Mouse (Mus musculus) heart, embryonic 15.5 days (tissue): Measurements from ENCODE around the gene Sirt4. TPM values are rescaled to one million over a fixed set of nuclear protein-coding genes. Genes with fewer than 3 reads are reported as not detected.
"Not testable (repeated sequence)": the region's sequence is repeated elsewhere in the genome, so short reads cannot be mapped to it uniquely, and the experiment has no call there.

Source experiments
- ATAC-seq: fragments of 200-750 bp; cut with Nextera tagmentation; replicated peaks from 2 replicates; pipeline ENCODE4 v1.8.0; 2017; ENCODE audit warnings: low read depth, moderate TSS enrichment; ENCODE audit not compliant: insufficient number of reproducible peaks, insufficient read depth, low FRiP score
- H3K27ac ChIP-seq: fragments of 300-500 bp; sonication (generic); 2 replicates; pipeline ENCODE4 v1.5.1; 2015; ENCODE audit warnings: mild to moderate bottlenecking, inconsistent platforms
- H3K27me3 ChIP-seq: fragments of 300-500 bp; sonication (generic); 2 replicates; pipeline ENCODE4 v1.6.1; 2015; ENCODE audit warnings: inconsistent platforms
- H3K36me3 ChIP-seq: fragments of 300-500 bp; sonication (generic); 2 replicates; pipeline ENCODE4 v1.6.1; 2015; ENCODE audit warnings: mild to moderate bottlenecking, inconsistent platforms
- H3K4me1 ChIP-seq: fragments of 300-500 bp; sonication (generic); replicated peaks from 2 replicates; pipeline ENCODE4 v1.6.1; 2015; ENCODE audit warnings: inconsistent platforms
- H3K4me2 ChIP-seq: fragments of 300-500 bp; sonication (generic); 2 replicates; pipeline ENCODE4 v1.6.1; 2015; ENCODE audit warnings: inconsistent platforms, mild to moderate bottlenecking, moderate library complexity
- H3K4me3 ChIP-seq: fragments of 300-500 bp; sonication (generic); 2 replicates; pipeline ENCODE4 v1.5.1; 2015; ENCODE audit warnings: mild to moderate bottlenecking, inconsistent platforms
- H3K9ac ChIP-seq: fragments of 300-500 bp; sonication (generic); 2 replicates; pipeline ENCODE4 v1.6.1; 2015; ENCODE audit warnings: mild to moderate bottlenecking, inconsistent platforms
- H3K9me3 ChIP-seq: fragments of 300-500 bp; sonication (generic); replicated peaks from 2 replicates; pipeline ENCODE4 v1.6.1; 2016; ENCODE audit warnings: inconsistent platforms
- WGBS: fragments of 180-500 bp; shearing (Covaris S2); methylation state at CpG from one replicate; pipeline ENCODE4 v1.1.7; 2015; ENCODE audit warnings: mixed read lengths; 5-methylcytosine and 5-hydroxymethylcytosine counted together
- polyA plus RNA-seq: library from polyadenylated mRNA; unstranded; fragments of >200 nt; fragmentation: Nextera tagmentation; extraction: Ambion mirVana; gene quantifications from 2 replicates; pipeline ENCODE4 v1.2.1, GENCODE M21; 2015

The Sirt4 gene
- polyA plus RNA-seq, 1 experiment from 2014 or later: 20.9 TPM

- H3K27ac ChIP-seq, H3K4me3 ChIP-seq, ATAC-seq, H3K36me3 ChIP-seq, H3K4me2 ChIP-seq, H3K27me3 ChIP-seq, H3K9me3 ChIP-seq, H3K9ac ChIP-seq: not testable (repeated sequence)
- H3K4me1 ChIP-seq: peaks cover 33% of the 10 kb centered on the region
- WGBS: 67% methylated on average over 4 of the region's 4 CpGs
Measured at GRCm38 (mm10) chr5:115505617-115506016, 21.1 kb upstream of the Sirt4 start.

DNA sequence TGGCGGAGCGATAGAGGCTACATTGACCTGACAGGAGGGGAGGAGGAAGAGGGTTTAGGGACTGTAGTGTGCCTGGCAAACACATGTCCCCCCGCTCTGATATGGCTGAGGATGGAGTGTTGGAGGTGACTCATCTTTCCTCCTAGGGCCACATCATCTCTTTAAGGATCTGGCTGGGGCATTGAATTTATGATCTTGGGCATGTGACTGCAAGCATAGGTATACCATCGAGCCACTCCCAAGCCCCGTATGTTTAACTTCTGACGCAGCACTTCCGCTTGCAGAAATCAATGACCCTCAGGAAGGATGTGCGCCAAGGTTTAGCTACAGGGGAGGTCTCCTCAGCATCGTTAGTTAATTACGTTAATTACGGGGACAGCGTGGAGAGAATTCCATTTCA is 18.5 kb upstream of the Sirt4 start:
- Histone ChIP-seq H3K9me3 (no peaks in the 10 kb centered on the region), H3K4me2 (no peak overlapping the region), H3K4me3 (no peak overlapping the region), H3K4me1 (peaks cover 10% of the 10 kb centered on the region), H3K9ac (no peak overlapping the region), H3K36me3 (no peaks in the 10 kb centered on the region), H3K27me3 (no peaks in the 10 kb centered on the region), H3K27ac (no peak overlapping the region)
- ATAC-seq: no peak
- 50% methylated on average over 12 of the region's 12 CpGs for whole genome bisulfite sequencing

GRCm38 (mm10) chr5:115500383-115500935 is 15.9 kb upstream of the Sirt4 start:
- no peaks in the 10 kb centered on the region for H3K27me3 ChIP-seq
- H3K9ac ChIP-seq: no peak overlapping the region
- H3K36me3 ChIP-seq: no peaks in the 10 kb centered on the region
- 72% methylated on average over 12 of the region's 12 CpGs for WGBS
- H3K4me1 ChIP-seq: no peaks in the 10 kb centered on the region
- ATAC-seq: no peak
- no peaks in the 10 kb centered on the region for H3K9me3 ChIP-seq
- no peak overlapping the region for H3K27ac ChIP-seq
- H3K4me3 ChIP-seq: no peak overlapping the region
- no peak overlapping the region for H3K4me2 ChIP-seq

DNA sequence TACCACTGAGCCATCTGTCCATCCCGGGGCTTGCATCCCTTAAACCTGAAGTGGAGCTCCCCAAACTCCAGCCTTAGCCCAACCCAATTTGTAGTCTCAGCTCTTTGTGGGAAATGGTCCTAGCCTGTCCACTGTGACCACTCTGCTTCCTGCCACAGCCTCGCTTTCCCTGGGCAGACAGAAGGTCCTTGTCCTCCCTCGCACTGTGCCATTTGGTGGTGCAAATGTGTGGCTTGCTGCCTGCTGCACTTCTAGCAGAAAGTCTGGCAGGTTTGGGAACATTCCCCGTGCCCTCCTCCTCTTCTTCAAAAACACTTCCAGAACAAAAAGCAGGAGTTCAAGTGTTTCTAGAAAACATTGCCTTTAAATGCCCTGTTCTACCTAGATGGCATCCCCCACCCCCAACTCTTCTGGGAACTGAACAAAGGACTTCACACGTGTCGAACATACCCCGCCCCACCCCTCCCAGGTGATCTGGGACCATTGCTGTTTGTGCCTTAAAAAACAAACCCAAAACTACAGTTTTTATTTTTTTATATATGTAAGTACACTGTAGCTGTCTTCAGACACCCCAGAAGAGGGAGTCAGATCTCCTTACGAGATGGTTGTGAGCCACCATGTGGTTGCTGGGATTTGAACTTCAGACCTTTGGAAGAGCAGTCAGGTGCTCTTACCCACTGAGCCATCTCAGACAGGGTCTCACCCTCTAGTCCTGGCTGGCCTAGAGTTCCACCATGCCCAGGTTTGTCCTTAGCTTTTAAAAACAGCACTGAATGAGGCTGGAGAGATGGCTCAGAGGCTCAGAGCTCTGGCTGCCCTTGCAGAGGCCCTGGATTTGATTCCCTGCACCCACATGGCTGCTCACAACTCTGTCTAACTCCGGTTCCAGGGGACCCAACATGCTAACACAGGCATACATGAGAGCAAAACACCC is 14.0 kb upstream of the Sirt4 start:
- no peak for ATAC-seq
- Histone ChIP-seq H3K27ac (no peak overlapping the region), H3K4me3 (no peak overlapping the region), H3K27me3 (no peaks in the 10 kb centered on the region), H3K9me3 (no peaks in the 10 kb centered on the region), H3K4me2 (no peak overlapping the region), H3K36me3 (no peaks in the 10 kb centered on the region), H3K4me1 (peaks cover 5% of the 10 kb centered on the region), H3K9ac (no peak overlapping the region)
- WGBS: 50% methylated on average over 9 of the region's 9 CpGs

DNA sequence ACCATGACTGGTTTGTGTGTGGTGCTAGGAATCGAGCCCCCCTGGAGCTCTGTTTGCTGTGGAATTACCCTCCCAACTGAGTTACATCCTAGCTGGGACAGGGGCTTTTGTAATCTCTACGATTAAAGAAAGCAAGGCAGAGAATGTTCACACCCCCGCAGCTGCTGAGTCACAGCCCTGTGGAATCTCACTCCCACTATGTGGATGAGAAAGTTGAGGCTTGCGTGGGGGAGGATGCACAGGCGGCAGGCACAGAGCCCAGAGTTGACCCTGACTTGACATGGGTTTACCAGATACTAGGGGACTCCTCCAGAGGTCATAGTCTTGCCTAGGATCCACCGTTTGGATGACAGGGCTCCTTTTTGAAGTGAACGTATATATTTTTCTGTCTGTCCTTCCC is 12.5 kb upstream of the Sirt4 start:
- no peak overlapping the region for H3K9ac ChIP-seq
- no peaks in the 10 kb centered on the region for H3K36me3 ChIP-seq
- WGBS: 62% methylated on average over 7 of the region's 7 CpGs
- ATAC-seq: no peak
- H3K9me3 ChIP-seq: no peaks in the 10 kb centered on the region
- no peak overlapping the region for H3K27ac ChIP-seq
- H3K4me2 ChIP-seq: no peak overlapping the region
- H3K4me1 ChIP-seq: peaks cover 17% of the 10 kb centered on the region
- H3K27me3 ChIP-seq: no peaks in the 10 kb centered on the region
- no peak overlapping the region for H3K4me3 ChIP-seq

GRCm38 (mm10) chr5:115495618-115496017 is 11.1 kb upstream of the Sirt4 start:
- not testable (repeated sequence) for H3K9ac ChIP-seq, H3K27ac ChIP-seq
- WGBS: 91% methylated on average over 3 of the region's 3 CpGs

DNA sequence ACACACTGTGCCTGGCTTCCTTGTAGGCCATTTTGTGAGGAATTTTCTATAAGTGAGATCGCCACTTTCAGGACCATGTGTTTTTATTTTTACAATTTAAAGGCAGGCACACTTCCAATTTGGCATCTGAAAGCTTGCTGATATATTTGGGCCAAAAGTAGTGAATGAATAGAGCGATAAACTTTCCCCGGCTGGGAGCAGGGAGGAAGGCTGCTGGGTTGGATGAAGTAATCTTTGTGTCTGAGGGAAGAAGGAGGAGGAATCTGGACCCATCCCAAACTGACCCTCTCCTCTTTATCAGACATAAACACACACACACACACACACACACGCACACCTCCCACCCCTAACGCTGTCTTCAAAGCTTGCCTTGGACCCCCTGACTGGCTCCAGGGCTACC is 8.9 kb upstream of the Sirt4 start:
- H3K36me3 ChIP-seq: no peaks in the 10 kb centered on the region
- no peak overlapping the region for H3K4me3 ChIP-seq
- no peaks in the 10 kb centered on the region for H3K9me3 ChIP-seq
- H3K27me3 ChIP-seq: no peaks in the 10 kb centered on the region
- 0 out of 2 replicates have a peak overlapping the region, but pooled peaks have one; percentile 21 for H3K9ac ChIP-seq
- ATAC-seq: no peak
- peaks cover 36% of the 10 kb centered on the region for H3K4me1 ChIP-seq
- peak overlapping the region; percentile 79 for H3K27ac ChIP-seq
- WGBS: 38% methylated on average over 5 of the region's 5 CpGs
- H3K4me2 ChIP-seq: peak overlapping the region; percentile 13; the same call in 1 of the 2 replicates

More at GRCm38 (mm10) chr5:115495618-115496017, 11.1 kb upstream of the Sirt4 start:
- not testable (repeated sequence) for ATAC-seq, H3K4me3 ChIP-seq, H3K9me3 ChIP-seq, H3K4me2 ChIP-seq, H3K27me3 ChIP-seq, H3K36me3 ChIP-seq
- peaks cover 30% of the 10 kb centered on the region for H3K4me1 ChIP-seq

DNA sequence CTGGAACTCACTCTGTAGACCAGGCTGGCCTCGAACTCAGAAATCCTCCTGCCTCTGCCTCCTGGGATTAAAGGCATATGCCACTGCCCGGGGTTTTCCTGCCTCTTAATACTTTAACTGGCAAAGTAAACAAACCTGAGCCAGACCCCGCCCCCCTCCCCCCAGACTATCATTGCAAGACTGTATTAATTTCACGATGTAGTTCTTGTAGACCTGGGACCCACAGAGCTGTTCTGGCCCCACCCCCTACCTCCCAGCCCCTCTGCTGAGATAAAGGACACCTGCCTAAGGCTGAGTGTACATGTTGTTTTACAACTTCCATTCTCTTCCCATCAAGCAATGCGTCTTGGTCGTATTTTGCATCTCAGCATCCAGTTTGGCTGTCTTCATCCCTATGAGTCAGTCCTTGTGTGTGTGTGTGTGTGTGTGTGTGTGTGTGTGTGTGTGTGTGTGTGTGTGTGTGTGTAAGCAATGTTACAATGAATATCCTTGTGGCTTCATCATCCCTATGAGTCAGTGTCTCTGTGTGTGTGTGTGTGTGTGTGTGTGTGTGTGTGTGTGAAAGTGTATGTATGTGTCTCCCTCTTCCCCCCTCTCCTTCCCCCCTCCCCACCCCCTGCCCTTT is 8.3 kb upstream of the Sirt4 start:
- H3K9ac ChIP-seq: no peak overlapping the region
- 0 out of 2 replicates have a peak overlapping the region, but pooled peaks have one; percentile 13 for H3K4me2 ChIP-seq
- no peak overlapping the region for H3K4me3 ChIP-seq
- 63% methylated on average over 6 of the region's 6 CpGs for WGBS
- no peaks in the 10 kb centered on the region for H3K27me3 ChIP-seq
- H3K4me1 ChIP-seq: peaks cover 38% of the 10 kb centered on the region
- no peaks in the 10 kb centered on the region for H3K9me3 ChIP-seq
- H3K27ac ChIP-seq: peak overlapping the region; percentile 79
- no peak for ATAC-seq
- no peaks in the 10 kb centered on the region for H3K36me3 ChIP-seq

DNA sequence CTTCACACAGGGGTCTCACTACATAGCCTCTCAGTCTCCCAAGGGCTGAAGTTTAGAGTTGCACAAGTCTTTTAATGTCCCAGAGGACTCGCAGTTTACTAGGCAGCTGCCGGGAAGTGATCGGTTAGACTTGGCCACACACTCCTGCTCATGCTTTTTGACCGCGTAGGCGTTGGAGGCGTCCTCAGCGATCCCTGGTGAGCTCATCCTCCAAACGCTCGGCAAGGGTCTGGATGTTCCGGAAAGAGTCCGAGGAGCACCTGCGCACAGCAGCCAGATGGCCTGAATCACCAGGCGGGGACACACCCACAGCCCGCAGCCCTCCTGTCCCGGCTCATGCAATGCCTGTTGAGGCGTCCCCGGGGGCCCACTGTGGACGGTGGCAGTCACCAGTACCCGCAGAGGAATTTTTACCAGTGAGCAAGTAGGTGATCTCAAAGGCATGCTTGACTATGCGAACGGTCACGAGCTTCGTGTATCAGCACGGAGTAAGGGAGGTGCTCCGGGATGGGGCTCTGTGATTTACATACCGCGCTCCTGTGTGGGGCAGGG is 7.3 kb upstream of the Sirt4 start:
- H3K27ac ChIP-seq: peak overlapping the region; percentile 100
- WGBS: 2% methylated on average over 28 of the region's 28 CpGs

DNA sequence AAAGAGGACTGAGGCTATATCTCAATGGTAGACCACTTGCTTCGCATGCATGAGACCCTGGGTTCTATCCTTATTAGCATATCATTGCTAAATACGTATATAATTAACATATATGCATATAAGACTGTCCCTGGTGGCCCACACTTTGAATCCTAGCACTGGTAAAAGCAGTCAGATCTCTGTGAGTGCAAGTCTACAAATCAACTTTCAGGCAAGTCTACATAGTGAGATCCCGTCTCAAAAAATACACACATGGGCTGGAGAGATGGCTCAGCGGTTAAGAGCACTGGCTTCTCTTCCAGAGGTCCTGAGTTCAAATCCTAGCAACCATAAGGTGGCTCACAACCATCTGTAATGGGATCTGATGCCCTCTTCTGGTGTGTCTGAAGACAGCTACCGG is 6.6 kb upstream of the Sirt4 start:
- peak overlapping the region; percentile 72 for H3K4me2 ChIP-seq
- 32% methylated on average over 5 of the region's 5 CpGs for WGBS
- H3K9me3 ChIP-seq: no peaks in the 10 kb centered on the region
- no peaks in the 10 kb centered on the region for H3K27me3 ChIP-seq
- ATAC-seq: no peak
- H3K4me1 ChIP-seq: peaks cover 38% of the 10 kb centered on the region
- no peak overlapping the region for H3K4me3 ChIP-seq
- peak overlapping the region; percentile 100 for H3K27ac ChIP-seq
- no peak overlapping the region for H3K9ac ChIP-seq
- no peaks in the 10 kb centered on the region for H3K36me3 ChIP-seq

More for the DNA sequence above, 7.3 kb upstream of the Sirt4 start:
- peak; percentile 12 for ATAC-seq
- Histone ChIP-seq H3K4me3 (peak overlapping the region; percentile 34), H3K9me3 (no peaks in the 10 kb centered on the region), H3K27me3 (no peaks in the 10 kb centered on the region), H3K4me2 (peak overlapping the region; percentile 72), H3K9ac (peak overlapping the region; percentile 50), H3K4me1 (peaks cover 38% of the 10 kb centered on the region), H3K36me3 (no peaks in the 10 kb centered on the region)

DNA sequence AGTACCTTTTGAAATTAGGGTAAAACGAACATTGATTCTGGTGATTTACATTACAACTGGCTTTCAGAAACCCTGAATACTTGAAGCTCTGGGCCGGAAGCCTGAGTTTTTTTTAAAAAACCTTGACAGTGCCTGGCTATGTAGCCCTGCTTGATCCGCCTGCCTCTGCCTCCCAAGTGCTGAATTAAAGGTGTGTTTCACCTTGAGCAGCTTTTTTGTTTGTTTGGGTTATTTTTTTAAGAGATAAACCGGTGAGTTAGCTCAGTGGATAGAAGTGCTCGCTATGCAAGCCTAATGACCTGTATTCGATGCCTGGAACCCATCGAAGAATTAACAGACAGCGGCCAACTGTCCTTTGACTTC is 6.1 kb upstream of the Sirt4 start:
- peaks cover 38% of the 10 kb centered on the region for H3K4me1 ChIP-seq
- H3K9ac ChIP-seq: no peak overlapping the region
- peak overlapping the region; percentile 72 for H3K4me2 ChIP-seq
- no peaks in the 10 kb centered on the region for H3K9me3 ChIP-seq
- ATAC-seq: no peak
- H3K27ac ChIP-seq: peak overlapping the region; percentile 100
- no peak overlapping the region for H3K4me3 ChIP-seq
- 9% methylated on average over 8 of the region's 8 CpGs for WGBS
- no peaks in the 10 kb centered on the region for H3K27me3 ChIP-seq
- H3K36me3 ChIP-seq: no peaks in the 10 kb centered on the region
